Mouse (Mus musculus): ENCODE measurements at regions not wholly inside any gene's neighbourhood (a gene's known extent, or its start where the extent isn't known, plus 50 kb on each side); places are given as distances from the start of the nearest gene placed in this dataset.

GRCm38 (mm10) chr2:46340694-46341093 lies 1223.5 kb upstream of the Zeb2 start:
- TF ChIP-seq CTCF (IDR thresholded peaks at IDR 0.05) (no peak), EP300 (IDR thresholded peaks at IDR 0.05) (no peak)

Measured in lung, postnatal 0 days (tissue).